Mouse (Mus musculus): ENCODE measurements around the gene Tas2r144. TPM values are rescaled to one million over a fixed set of nuclear protein-coding genes. Genes with fewer than 3 reads are reported as not detected.

The Tas2r144 gene
- polyA plus RNA-seq (2012; rRNA removed) = not detected in 2 replicates

GRCm38 (mm10) chr6:42215028-42215427 is at the start of gene Tas2r144:
Tas2r144 (plus strand) TSS chr6:42215328.

GRCm38 (mm10) chr6:42245711-42246353 is 30.7 kb downstream of the Tas2r144 start, which contains the start of gene Gstk1:
Gstk1 (plus strand) TSS chr6:42245935.

GRCm38 (mm10) chr6:42261524-42262170 is 46.5 kb downstream of the Tas2r144 start, which contains the start of gene Tmem139:
Tmem139 (plus strand) TSS chr6:42261970.

GRCm38 (mm10) chr6:42264626-42265312 is 49.6 kb downstream of the Tas2r144 start, which contains the start of gene Casp2:
Casp2 (plus strand) TSS chr6:42264985.

Other genes with a start within 250 kb of the Tas2r144 start
- gene Sval3, start 247.2 kb upstream of the Tas2r144 start, polyA plus RNA-seq (2012; rRNA removed) = not detected in 2 replicates
- gene Sva, start 176.9 kb upstream of the Tas2r144 start, polyA plus RNA-seq (2012; rRNA removed) = not detected in 2 replicates
- gene Tas2r139, start 74.4 kb upstream of the Tas2r144 start, polyA plus RNA-seq (2012; rRNA removed) = not detected in 2 replicates
- gene Gstk1, start 30.6 kb downstream of the Tas2r144 start, polyA plus RNA-seq (2012; rRNA removed) = 10.6 and 11.0 TPM in 2 replicates
- 0.16 and 0.34 TPM in 2 replicates for gene Tmem139, start 46.6 kb downstream of the Tas2r144 start, polyA plus RNA-seq (2012; rRNA removed)
- 84.5 and 96.7 TPM in 2 replicates for gene Casp2, start 49.7 kb downstream of the Tas2r144 start, polyA plus RNA-seq (2012; rRNA removed)
- 10.5 and 11.9 TPM in 2 replicates for gene Clcn1, start 71.4 kb downstream of the Tas2r144 start, polyA plus RNA-seq (2012; rRNA removed)
- 27.0 and 29.4 TPM in 2 replicates for gene Fam131b, start 109.3 kb downstream of the Tas2r144 start, polyA plus RNA-seq (2012; rRNA removed)
- gene Zyx, start 134.3 kb downstream of the Tas2r144 start, polyA plus RNA-seq (2012; rRNA removed) = 57.3 and 77.9 TPM in 2 replicates
- gene Epha1, start 157.9 kb downstream of the Tas2r144 start, polyA plus RNA-seq (2012; rRNA removed) = 0.47 and 2.9 TPM in 2 replicates
- gene Tas2r143, start 184.9 kb downstream of the Tas2r144 start, polyA plus RNA-seq (2012; rRNA removed) = not detected in 2 replicates
- gene Tas2r135, start 190.1 kb downstream of the Tas2r144 start, polyA plus RNA-seq (2012; rRNA removed) = 0.07 TPM in 1 of 2 replicates, not detected in the other
- gene Tas2r126, start 219.2 kb downstream of the Tas2r144 start, polyA plus RNA-seq (2012; rRNA removed) = not detected in 2 replicates
- not detected in 2 replicates for gene Olfr458, start 249.9 kb downstream of the Tas2r144 start, polyA plus RNA-seq (2012; rRNA removed)